Mouse (Mus musculus) c-Kit-positive CD71-negative TER-119-negative erythroid progenitor cells, embryonic 14.5 days (primary cell): ENCODE results near the gene Tfdp1.

Experiments used
- DNase-seq: peaks from one replicate; pipeline ENCODE4 v3.0.0-alpha.2; 2013; ENCODE audit warnings: low read depth

The Tfdp1 gene

DNA sequence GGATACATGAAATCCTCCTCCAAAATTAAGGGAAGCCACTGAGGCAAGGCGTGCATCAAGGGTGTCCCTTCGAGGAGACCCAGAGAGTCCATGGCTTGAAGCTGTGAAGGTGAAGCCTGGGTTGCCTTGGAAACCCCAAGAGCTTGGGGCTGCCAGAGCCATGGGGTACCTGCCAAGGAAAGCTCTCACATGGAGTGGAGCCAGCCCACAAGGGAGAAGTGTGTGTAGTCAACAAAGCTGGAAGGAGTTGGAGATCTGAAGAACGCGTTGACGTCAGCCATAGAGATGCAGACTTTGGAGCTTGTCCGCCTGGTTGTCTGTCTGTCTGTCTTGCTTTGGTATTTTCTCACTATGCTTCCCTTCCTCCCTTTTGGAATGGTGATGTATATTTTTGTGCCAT is 82.4 kb downstream of the Tfdp1 start:
- DNase-seq = no peak

DNA sequence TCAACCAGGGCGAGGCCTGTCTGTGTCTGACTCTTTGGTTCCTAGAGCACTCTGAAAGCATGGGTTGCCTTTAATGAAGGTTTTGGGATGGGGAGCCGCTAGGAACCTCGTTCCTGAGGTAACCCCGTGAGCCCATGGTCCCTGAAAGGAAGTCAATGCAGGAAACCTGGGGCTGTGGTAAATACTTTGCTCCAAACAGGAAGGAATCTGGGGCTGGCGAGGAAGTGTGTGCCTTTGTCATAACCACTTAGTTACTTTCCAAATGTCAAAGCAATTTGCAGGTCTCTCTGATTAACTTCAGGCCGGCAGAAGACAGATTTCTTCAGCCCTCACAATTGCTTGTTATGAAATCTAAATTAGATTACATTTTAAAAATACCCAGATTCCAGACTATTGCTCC is 88.8 kb downstream of the Tfdp1 start:
- no peak for DNase-seq
